Mouse (Mus musculus) midbrain, embryonic 10.5 days (tissue): Measurements from ENCODE around the gene Rcc2. TPM values are rescaled to one million over a fixed set of nuclear protein-coding genes. Genes with fewer than 3 reads are reported as not detected.

Experiments
- DNase-seq: peaks from one replicate; pipeline ENCODE4 v3.0.0-alpha.2; 2017; ENCODE audit warnings: low spot score
- H3K27ac ChIP-seq: fragments of 300-500 bp; sonication (generic); replicated peaks from 2 replicates; pipeline ENCODE4 v1.5.1; 2016; ENCODE audit warnings: mild to moderate bottlenecking
- H3K27me3 ChIP-seq: fragments of 300-500 bp; sonication (generic); 2 replicates; pipeline ENCODE4 v1.6.1; 2016; ENCODE audit warnings: low read depth, mild to moderate bottlenecking; ENCODE audit not compliant: poor library complexity, severe bottlenecking
- H3K36me3 ChIP-seq: fragments of 300-500 bp; sonication (generic); 2 replicates; pipeline ENCODE4 v1.6.1; 2016; ENCODE audit warnings: mild to moderate bottlenecking, moderate library complexity
- H3K4me1 ChIP-seq: fragments of 300-500 bp; sonication (generic); 2 replicates; pipeline ENCODE4 v1.6.1; 2016
- H3K4me3 ChIP-seq: fragments of 300-500 bp; sonication (generic); 2 replicates; pipeline ENCODE4 v1.5.1; 2016; ENCODE audit warnings: mild to moderate bottlenecking, moderate library complexity
- H3K9me3 ChIP-seq: fragments of 300-500 bp; sonication (generic); replicated peaks from 2 replicates; pipeline ENCODE4 v1.6.1; 2016; ENCODE audit warnings: mild to moderate bottlenecking
- WGBS: fragments of 180-500 bp; shearing (Covaris S2); methylation state at CpG from one replicate; pipeline ENCODE4 v1.1.7; 2016; 5-methylcytosine and 5-hydroxymethylcytosine counted together
- polyA plus RNA-seq: library from polyadenylated mRNA; unstranded; fragments of >200 nt; fragmentation: Nextera tagmentation; extraction: Ambion mirVana; gene quantifications from 2 replicates; pipeline ENCODE4 v1.2.1, GENCODE M21; 2016

Gene Rcc2
- polyA plus RNA-seq, 1 experiment from 2014 or later, result 35.2 TPM

- no peaks in the 10 kb centered on the region for H3K27me3 ChIP-seq
- H3K36me3 ChIP-seq, result no peaks in the 10 kb centered on the region
- H3K27ac ChIP-seq, result peak overlapping the region; percentile 75
- H3K4me1 ChIP-seq, result peaks cover 12% of the 10 kb centered on the region
- H3K4me3 ChIP-seq, result no peak overlapping the region
- no peak for DNase-seq
- 46% methylated on average over 12 of the region's 12 CpGs for WGBS
- H3K9me3 ChIP-seq, result no peaks in the 10 kb centered on the region
These were observed 26.6 kb upstream of the Rcc2 start for GRCm38 (mm10) chr4:140673527-140674264.

- Histone ChIP-seq H3K4me1 (peaks cover 13% of the 10 kb centered on the region), H3K9me3 (no peaks in the 10 kb centered on the region), H3K27me3 (no peaks in the 10 kb centered on the region), H3K27ac (peak overlapping the region; percentile 55), H3K4me3 (no peak overlapping the region), H3K36me3 (no peaks in the 10 kb centered on the region)
- peak; percentile 85 for DNase-seq
- 34% methylated on average over 13 of the region's 13 CpGs for WGBS
These were observed 25.9 kb upstream of the Rcc2 start for GRCm38 (mm10) chr4:140674345-140674926.

GRCm38 (mm10) chr4:140679038-140679437 lies 21.3 kb upstream of the Rcc2 start:
- H3K4me3 ChIP-seq, result no peak overlapping the region
- no peaks in the 10 kb centered on the region for H3K27me3 ChIP-seq
- peak; percentile 67 for DNase-seq
- no peaks in the 10 kb centered on the region for H3K36me3 ChIP-seq
- 12% methylated on average over 5 of the region's 5 CpGs for WGBS
- H3K9me3 ChIP-seq, result no peaks in the 10 kb centered on the region
- no peak overlapping the region for H3K27ac ChIP-seq
- H3K4me1 ChIP-seq, result peaks cover 17% of the 10 kb centered on the region

GRCm38 (mm10) chr4:140679723-140680380 lies 20.5 kb upstream of the Rcc2 start:
- peak overlapping the region; percentile 43; the same call in 1 of the 2 replicates for H3K27ac ChIP-seq
- H3K4me3 ChIP-seq, result peak overlapping the region; percentile 8; the same call in 1 of the 2 replicates
- peak; percentile 77 for DNase-seq
- no peaks in the 10 kb centered on the region for H3K36me3 ChIP-seq
- H3K4me1 ChIP-seq, result peaks cover 22% of the 10 kb centered on the region
- H3K9me3 ChIP-seq, result no peaks in the 10 kb centered on the region
- H3K27me3 ChIP-seq, result no peaks in the 10 kb centered on the region
- 27% methylated on average over 17 of the region's 18 CpGs for WGBS

GRCm38 (mm10) chr4:140680731-140681397 lies 19.5 kb upstream of the Rcc2 start:
- Histone ChIP-seq H3K4me1 (peaks cover 27% of the 10 kb centered on the region), H3K36me3 (no peaks in the 10 kb centered on the region)
- WGBS, result 71% methylated on average over 8 of the region's 8 CpGs

GRCm38 (mm10) chr4:140683608-140684007 lies 16.7 kb upstream of the Rcc2 start:
- no peak overlapping the region for H3K4me3 ChIP-seq
- 47% methylated on average over 8 of the region's 8 CpGs for WGBS
- H3K27ac ChIP-seq, result peak overlapping the region; percentile 49; the same call in 1 of the 2 replicates

More at GRCm38 (mm10) chr4:140680731-140681397, 19.5 kb upstream of the Rcc2 start:
- Histone ChIP-seq H3K4me3 (no peak overlapping the region), H3K9me3 (no peaks in the 10 kb centered on the region), H3K27ac (no peak overlapping the region), H3K27me3 (no peaks in the 10 kb centered on the region)
- no peak for DNase-seq

GRCm38 (mm10) chr4:140684141-140684871 lies 16.0 kb upstream of the Rcc2 start:
- peak; percentile 49 for DNase-seq
- H3K36me3 ChIP-seq, result no peaks in the 10 kb centered on the region
- H3K9me3 ChIP-seq, result no peaks in the 10 kb centered on the region
- H3K4me1 ChIP-seq, result peaks cover 31% of the 10 kb centered on the region
- no peak overlapping the region for H3K4me3 ChIP-seq
- peak overlapping the region; percentile 56; the same call in 1 of the 2 replicates for H3K27ac ChIP-seq
- no peaks in the 10 kb centered on the region for H3K27me3 ChIP-seq
- WGBS, result 34% methylated on average over 16 of the region's 16 CpGs

More at GRCm38 (mm10) chr4:140683608-140684007, 16.7 kb upstream of the Rcc2 start:
- no peak for DNase-seq
- Histone ChIP-seq H3K36me3 (no peaks in the 10 kb centered on the region), H3K9me3 (no peaks in the 10 kb centered on the region), H3K27me3 (no peaks in the 10 kb centered on the region), H3K4me1 (peaks cover 31% of the 10 kb centered on the region)

GRCm38 (mm10) chr4:140684881-140685303 lies 15.4 kb upstream of the Rcc2 start:
- Histone ChIP-seq H3K36me3 (no peaks in the 10 kb centered on the region), H3K4me3 (no peak overlapping the region), H3K9me3 (no peaks in the 10 kb centered on the region), H3K27me3 (no peaks in the 10 kb centered on the region), H3K4me1 (peaks cover 26% of the 10 kb centered on the region), H3K27ac (0 out of 2 replicates have a peak overlapping the region, but pooled peaks have one; percentile 4)
- WGBS, result 64% methylated on average over 6 of the region's 6 CpGs
- no peak for DNase-seq

- Histone ChIP-seq H3K27ac (0 out of 2 replicates have a peak overlapping the region, but pooled peaks have one; percentile 17), H3K4me3 (no peak overlapping the region), H3K4me1 (peaks cover 37% of the 10 kb centered on the region), H3K27me3 (0 out of 2 replicates have a peak, but pooled peaks cover 6% of the 10 kb centered on the region), H3K9me3 (no peaks in the 10 kb centered on the region), H3K36me3 (no peaks in the 10 kb centered on the region)
- DNase-seq, result no peak
- 75% methylated on average over 12 of the region's 12 CpGs for WGBS
These were observed 12.1 kb upstream of the Rcc2 start for GRCm38 (mm10) chr4:140688044-140688825.

GRCm38 (mm10) chr4:140688826-140689425 lies 11.4 kb upstream of the Rcc2 start:
- Histone ChIP-seq H3K4me3 (no peak overlapping the region), H3K9me3 (no peaks in the 10 kb centered on the region), H3K4me1 (peaks cover 32% of the 10 kb centered on the region), H3K27me3 (0 out of 2 replicates have a peak, but pooled peaks cover 6% of the 10 kb centered on the region), H3K36me3 (no peaks in the 10 kb centered on the region), H3K27ac (no peak overlapping the region)
- WGBS, result 88% methylated on average over 5 of the region's 5 CpGs
- DNase-seq, result no peak
